Mouse (Mus musculus): ENCODE results near the gene Tprgl. TPM values are rescaled to one million over a fixed set of nuclear protein-coding genes. Genes with fewer than 3 reads are reported as not detected.
A peak's percentile ranks its signal among the peaks of the same experiment; 100 is the strongest.

Tprgl gene
- polyA plus RNA-seq, 1 experiment from 2014 or later, result 203 TPM

GRCm38 (mm10) chr4:154170021-154170420, 9.6 kb upstream of the Tprgl start:
- Histone ChIP-seq H3K4me2 (replicated peaks) (peak overlapping the region; percentile 96), H3K9ac (no peak overlapping the region), H3K27me3 (ENCODE audit: control insufficient read depth, insufficient read depth, low read length) (peaks cover 48% of the 10 kb centered on the region), H3K36me3 (replicated peaks; ENCODE audit: control insufficient read depth, insufficient read depth) (no peaks in the 10 kb centered on the region), H3K4me1 (replicated peaks; ENCODE audit: control insufficient read depth, insufficient read depth, low read length) (peaks cover 19% of the 10 kb centered on the region), H3K9me3 (ENCODE audit: control insufficient read depth, low read length) (no peaks in the 10 kb centered on the region), H3K27ac (no peak overlapping the region), H3K4me3 (replicated peaks; ENCODE audit: low read length) (peak overlapping the region; percentile 41)
- under 1% methylated on average over 15 of the region's 15 CpGs for WGBS
- DNase-seq (ENCODE audit: low spot score) (no peak), ATAC-seq (ENCODE audit: low FRiP score) (peak; percentile 29; the same call in 1 of the 2 replicates)

GRCm38 (mm10) chr4:154167053-154167452, 6.6 kb upstream of the Tprgl start:
- WGBS, result 24% methylated on average over 5 of the region's 5 CpGs
- no peak overlapping the region for H3K27ac ChIP-seq
- no peak for DNase-seq (ENCODE audit: low spot score)
- H3K9me3 ChIP-seq (ENCODE audit: control insufficient read depth, low read length), result no peaks in the 10 kb centered on the region
- no peak overlapping the region for H3K4me3 ChIP-seq (replicated peaks; ENCODE audit: low read length)
- peaks cover 37% of the 10 kb centered on the region for H3K27me3 ChIP-seq (ENCODE audit: control insufficient read depth, insufficient read depth, low read length)
- H3K36me3 ChIP-seq (replicated peaks; ENCODE audit: control insufficient read depth, insufficient read depth), result no peaks in the 10 kb centered on the region
- H3K4me2 ChIP-seq (replicated peaks), result no peak overlapping the region
- peaks cover 13% of the 10 kb centered on the region for H3K4me1 ChIP-seq (replicated peaks; ENCODE audit: control insufficient read depth, insufficient read depth, low read length)
- ATAC-seq (ENCODE audit: low FRiP score), result no peak
- H3K9ac ChIP-seq, result no peak overlapping the region

DNA sequence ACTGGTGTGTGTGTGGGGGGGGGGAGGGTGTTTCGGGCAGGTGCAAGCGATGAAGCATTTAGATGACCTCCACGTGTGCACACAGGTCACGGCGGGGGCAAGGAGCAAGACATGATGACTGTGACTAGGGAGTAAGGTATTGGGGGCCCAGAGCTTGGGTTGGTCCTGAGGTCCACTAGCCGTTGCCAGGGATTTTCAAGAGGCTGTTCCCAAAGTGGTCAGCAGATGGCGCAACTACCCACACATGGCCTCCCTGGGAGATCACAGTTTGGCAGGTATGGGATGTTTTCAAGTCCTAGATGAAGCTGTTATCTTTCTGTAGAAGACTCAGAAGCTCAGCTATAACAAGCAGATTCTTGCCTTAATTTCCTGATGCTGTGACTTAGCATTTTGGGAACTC, 2.8 kb upstream of the Tprgl start:
- Histone ChIP-seq H3K27me3 (ENCODE audit: control insufficient read depth, insufficient read depth, low read length) (no peaks in the 10 kb centered on the region; the same call in 1 of the 2 replicates), H3K27ac (no peak overlapping the region)
- WGBS, result 14% methylated on average over 7 of the region's 7 CpGs

DNA sequence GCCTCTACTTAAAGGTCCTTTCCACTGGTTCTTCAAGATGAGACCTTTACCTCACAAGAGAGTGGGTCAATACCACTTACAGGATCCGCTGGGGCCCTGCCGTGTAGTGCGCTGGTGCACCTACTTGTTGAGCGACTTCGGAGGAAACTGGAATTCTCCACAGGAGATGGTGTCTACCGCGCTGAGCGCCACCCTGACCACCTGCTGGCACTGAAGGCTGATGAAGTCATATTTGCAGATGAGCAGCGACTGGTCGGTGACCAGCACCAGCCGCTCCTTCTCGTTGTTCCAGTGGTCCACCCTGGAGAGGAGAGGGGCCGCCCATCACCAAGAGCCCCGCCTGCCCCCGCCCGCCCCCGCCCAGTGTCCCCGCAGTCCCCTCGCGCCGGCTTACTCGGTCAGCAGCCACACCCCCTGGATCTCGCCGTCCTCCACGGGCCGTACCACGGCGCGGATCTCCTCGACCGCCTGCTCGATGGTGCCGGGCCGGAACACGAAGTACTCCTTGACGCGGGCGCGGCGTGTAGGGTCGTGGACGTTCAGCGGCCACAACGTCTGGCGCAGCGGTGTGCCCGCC, 417 bp downstream of the Tprgl start:
- Histone ChIP-seq H3K27me3 (ENCODE audit: control insufficient read depth, insufficient read depth, low read length) (no peaks in the 10 kb centered on the region), H3K4me1 (replicated peaks; ENCODE audit: control insufficient read depth, insufficient read depth, low read length) (peaks cover 14% of the 10 kb centered on the region), H3K4me2 (replicated peaks) (peak overlapping the region; percentile 66), H3K9me3 (ENCODE audit: control insufficient read depth, low read length) (no peaks in the 10 kb centered on the region), H3K4me3 (replicated peaks; ENCODE audit: low read length) (peak overlapping the region; percentile 94), H3K27ac (peak overlapping the region; percentile 62), H3K9ac (peak overlapping the region; percentile 82), H3K36me3 (replicated peaks; ENCODE audit: control insufficient read depth, insufficient read depth) (peaks cover 30% of the 10 kb centered on the region)
- WGBS, result 2% methylated on average over 40 of the region's 47 CpGs
- DNase-seq (ENCODE audit: low spot score), result no peak
- peak; percentile 59 for ATAC-seq (ENCODE audit: low FRiP score)

More for the DNA sequence above, 2.8 kb upstream of the Tprgl start:
- no peak overlapping the region for H3K4me2 ChIP-seq (replicated peaks)
- H3K9ac ChIP-seq, result no peak overlapping the region
- no peaks in the 10 kb centered on the region for H3K9me3 ChIP-seq (ENCODE audit: control insufficient read depth, low read length)
- peaks cover 14% of the 10 kb centered on the region for H3K4me1 ChIP-seq (replicated peaks; ENCODE audit: control insufficient read depth, insufficient read depth, low read length)
- ATAC-seq (ENCODE audit: low FRiP score) (no peak), DNase-seq (ENCODE audit: low spot score) (peak; percentile 92)
- no peak overlapping the region for H3K4me3 ChIP-seq (replicated peaks; ENCODE audit: low read length)
- H3K36me3 ChIP-seq (replicated peaks; ENCODE audit: control insufficient read depth, insufficient read depth), result peaks cover 5% of the 10 kb centered on the region

- DNase-seq (ENCODE audit: low spot score) (peak; percentile 88), ATAC-seq (ENCODE audit: low FRiP score) (peak; percentile 9; the same call in 1 of the 2 replicates)
- Histone ChIP-seq H3K27me3 (ENCODE audit: control insufficient read depth, insufficient read depth, low read length) (no peaks in the 10 kb centered on the region), H3K9ac (no peak overlapping the region), H3K4me1 (replicated peaks; ENCODE audit: control insufficient read depth, insufficient read depth, low read length) (peaks cover 14% of the 10 kb centered on the region), H3K4me2 (replicated peaks) (peak overlapping the region; percentile 66), H3K36me3 (replicated peaks; ENCODE audit: control insufficient read depth, insufficient read depth) (peaks cover 40% of the 10 kb centered on the region), H3K4me3 (replicated peaks; ENCODE audit: low read length) (peak overlapping the region; percentile 94; the same call in 1 of the 2 replicates), H3K9me3 (ENCODE audit: control insufficient read depth, low read length) (no peaks in the 10 kb centered on the region), H3K27ac (no peak overlapping the region)
- WGBS, result 22% methylated on average over 6 of the region's 6 CpGs
These were observed 1.5 kb downstream of the Tprgl start for GRCm38 (mm10) chr4:154159002-154159401.

- ATAC-seq (ENCODE audit: low FRiP score) (no peak), DNase-seq (ENCODE audit: low spot score) (no peak)
- H3K4me3 ChIP-seq (replicated peaks; ENCODE audit: low read length), result no peak overlapping the region
- H3K27ac ChIP-seq, result no peak overlapping the region
- H3K4me1 ChIP-seq (replicated peaks; ENCODE audit: control insufficient read depth, insufficient read depth, low read length), result peaks cover 14% of the 10 kb centered on the region
- WGBS, result 95% methylated on average over 14 of the region's 14 CpGs
- no peaks in the 10 kb centered on the region for H3K9me3 ChIP-seq (ENCODE audit: control insufficient read depth, low read length)
- no peaks in the 10 kb centered on the region for H3K27me3 ChIP-seq (ENCODE audit: control insufficient read depth, insufficient read depth, low read length)
- no peak overlapping the region for H3K4me2 ChIP-seq (replicated peaks)
- H3K9ac ChIP-seq, result no peak overlapping the region
- peaks cover 46% of the 10 kb centered on the region for H3K36me3 ChIP-seq (replicated peaks; ENCODE audit: control insufficient read depth, insufficient read depth)
These were observed 2.4 kb downstream of the Tprgl start for GRCm38 (mm10) chr4:154157970-154158662.

- H3K27ac ChIP-seq, result no peak overlapping the region
- 82% methylated on average over 7 of the region's 7 CpGs for WGBS
- H3K4me1 ChIP-seq (replicated peaks; ENCODE audit: control insufficient read depth, insufficient read depth, low read length), result peaks cover 8% of the 10 kb centered on the region
- peaks cover 64% of the 10 kb centered on the region for H3K36me3 ChIP-seq (replicated peaks; ENCODE audit: control insufficient read depth, insufficient read depth)
- H3K9ac ChIP-seq, result no peak overlapping the region
- no peak for ATAC-seq (ENCODE audit: low FRiP score)
- no peak overlapping the region for H3K4me3 ChIP-seq (replicated peaks; ENCODE audit: low read length)
- H3K4me2 ChIP-seq (replicated peaks), result no peak overlapping the region
- H3K9me3 ChIP-seq (ENCODE audit: control insufficient read depth, low read length), result no peaks in the 10 kb centered on the region
- DNase-seq (ENCODE audit: low spot score), result no peak
- no peaks in the 10 kb centered on the region for H3K27me3 ChIP-seq (ENCODE audit: control insufficient read depth, insufficient read depth, low read length)
These were observed 4.4 kb downstream of the Tprgl start for GRCm38 (mm10) chr4:154156050-154156449.

DNA sequence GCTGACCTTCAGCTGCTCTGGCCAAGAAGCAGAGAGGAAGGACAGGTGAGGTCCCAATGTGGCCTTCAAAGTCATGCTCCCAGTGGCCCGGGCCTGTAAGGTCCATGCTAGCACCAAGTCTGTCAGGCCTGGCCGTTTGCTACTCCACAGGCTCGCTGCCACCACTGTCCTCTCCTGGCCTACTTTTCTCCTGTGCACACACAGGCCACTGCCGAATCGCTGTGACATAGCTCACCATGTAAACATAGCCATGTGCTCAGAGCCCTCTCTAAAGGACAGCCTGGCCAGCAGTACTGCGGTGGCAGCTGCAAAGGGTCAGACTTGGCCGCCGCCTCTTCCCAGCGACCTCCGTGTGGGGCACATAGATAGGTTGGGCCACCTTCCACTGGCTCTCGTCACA, 6.4 kb downstream of the Tprgl start:
- 78% methylated on average over 11 of the region's 11 CpGs for WGBS
- ATAC-seq (ENCODE audit: low FRiP score), result no peak
- no peak overlapping the region for H3K4me2 ChIP-seq (replicated peaks)
- H3K36me3 ChIP-seq (replicated peaks; ENCODE audit: control insufficient read depth, insufficient read depth), result peaks cover 76% of the 10 kb centered on the region
- H3K9me3 ChIP-seq (ENCODE audit: control insufficient read depth, low read length), result no peaks in the 10 kb centered on the region
- H3K4me1 ChIP-seq (replicated peaks; ENCODE audit: control insufficient read depth, insufficient read depth, low read length), result peaks cover under 1% of the 10 kb centered on the region
- no peak overlapping the region for H3K27ac ChIP-seq
- no peak for DNase-seq (ENCODE audit: low spot score)
- H3K9ac ChIP-seq, result no peak overlapping the region
- no peak overlapping the region for H3K4me3 ChIP-seq (replicated peaks; ENCODE audit: low read length)
- no peaks in the 10 kb centered on the region for H3K27me3 ChIP-seq (ENCODE audit: control insufficient read depth, insufficient read depth, low read length)

- Histone ChIP-seq H3K27me3 (ENCODE audit: control insufficient read depth, insufficient read depth, low read length) (peaks cover 7% of the 10 kb centered on the region), H3K4me2 (replicated peaks) (no peak overlapping the region), H3K4me1 (replicated peaks; ENCODE audit: control insufficient read depth, insufficient read depth, low read length) (peaks cover 17% of the 10 kb centered on the region), H3K4me3 (replicated peaks; ENCODE audit: low read length) (no peak overlapping the region), H3K9me3 (ENCODE audit: control insufficient read depth, low read length) (no peaks in the 10 kb centered on the region), H3K36me3 (replicated peaks; ENCODE audit: control insufficient read depth, insufficient read depth) (peaks cover 34% of the 10 kb centered on the region), H3K27ac (no peak overlapping the region), H3K9ac (no peak overlapping the region)
- whole genome bisulfite sequencing, result 86% methylated on average over 10 of the region's 10 CpGs
- DNase-seq (ENCODE audit: low spot score) (no peak), ATAC-seq (ENCODE audit: low FRiP score) (no peak)
These were observed 14.1 kb downstream of the Tprgl start for GRCm38 (mm10) chr4:154146342-154146741.

All from hindbrain, embryonic 14.5 days (tissue).